Mouse (Mus musculus) olfactory bulb, adult 2 months (tissue): Measurements from ENCODE around the gene Znhit1. TPM values are rescaled to one million over a fixed set of nuclear protein-coding genes. Genes with fewer than 3 reads are reported as not detected.

Experiments
- H3K27ac ChIP-seq: fragments of 200-500 bp; 2 replicates; pipeline ENCODE4 v1.5.1; 2012; ENCODE audit warnings: low read depth, low read length; ENCODE audit not compliant: insufficient read depth
- H3K4me1 ChIP-seq: fragments of 200-500 bp; 2 replicates; pipeline ENCODE4 v1.6.1; 2012; ENCODE audit warnings: low read length; ENCODE audit not compliant: control insufficient read depth, insufficient read depth
- H3K4me3 ChIP-seq: fragments of 200-500 bp; 2 replicates; pipeline ENCODE4 v1.5.1; 2012; ENCODE audit warnings: mild to moderate bottlenecking, low read depth, low read length, moderate library complexity; ENCODE audit not compliant: insufficient read depth
- CTCF ChIP-seq: fragments of 200-500 bp; IDR thresholded peaks from 2 replicates; pipeline ENCODE4 v1.5.1; 2012; ENCODE audit warnings: low read depth, mild to moderate bottlenecking, low read length, moderate library complexity; ENCODE audit not compliant: insufficient read depth
- POLR2A ChIP-seq: fragments of 200-500 bp; IDR thresholded peaks from 2 replicates; pipeline ENCODE4 v1.6.1; 2012; ENCODE audit warnings: mild to moderate bottlenecking, low read depth, low read length, moderate library complexity; ENCODE audit not compliant: insufficient read depth
- WGBS: fragments of 180-500 bp; shearing (Covaris S2); methylation state at CpG from one replicate; pipeline ENCODE4 v1.1.7; 2018; 5-methylcytosine and 5-hydroxymethylcytosine counted together
- polyA plus RNA-seq: library from polyadenylated mRNA; stranded (reverse); fragments of >200 nt; gene quantifications from 2 replicates; pipeline ENCODE4 v1.2.4, GENCODE M21; 2012; ENCODE audit warnings: low replicate concordance; ENCODE audit not compliant: missing spikeins, insufficient read depth, insufficient read length

The Znhit1 gene
- polyA plus RNA-seq, 1 experiment: not detected

DNA sequence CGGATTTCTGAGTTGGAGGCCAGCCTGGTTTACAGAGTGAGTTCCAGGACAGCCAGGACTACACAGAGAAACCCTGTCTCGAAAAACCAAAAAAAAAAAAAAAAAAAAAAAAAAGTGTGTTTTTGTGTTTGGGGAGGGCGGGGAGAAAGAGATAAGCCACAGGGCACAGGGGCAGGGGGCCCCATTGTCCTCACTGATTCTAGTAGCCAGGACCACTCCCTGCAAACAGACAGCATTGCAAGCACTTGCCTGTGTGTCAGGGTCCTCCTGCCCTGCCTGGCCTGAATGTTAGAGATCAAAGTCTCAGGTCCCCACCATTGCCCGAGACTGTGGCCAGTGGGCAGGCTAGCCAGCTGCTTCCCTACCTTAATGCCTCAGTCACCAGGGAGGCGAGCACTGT is 11.6 kb upstream of the Znhit1 start:
- H3K4me1 ChIP-seq: peaks cover 15% of the 10 kb centered on the region
- H3K4me3 ChIP-seq: no peak overlapping the region
- no peak overlapping the region for H3K27ac ChIP-seq
- WGBS: 79% methylated on average over 5 of the region's 5 CpGs
- TF ChIP-seq POLR2A (no peak), CTCF (no peak)

- Histone ChIP-seq H3K4me3 (no peak overlapping the region), H3K4me1 (peaks cover 12% of the 10 kb centered on the region), H3K27ac (no peak overlapping the region)
- TF ChIP-seq CTCF (no peak), POLR2A (no peak)
- WGBS: 94% methylated on average over 6 of the region's 6 CpGs
Measured at GRCm38 (mm10) chr5:136989801-136990200, 2.0 kb upstream of the Znhit1 start.

DNA sequence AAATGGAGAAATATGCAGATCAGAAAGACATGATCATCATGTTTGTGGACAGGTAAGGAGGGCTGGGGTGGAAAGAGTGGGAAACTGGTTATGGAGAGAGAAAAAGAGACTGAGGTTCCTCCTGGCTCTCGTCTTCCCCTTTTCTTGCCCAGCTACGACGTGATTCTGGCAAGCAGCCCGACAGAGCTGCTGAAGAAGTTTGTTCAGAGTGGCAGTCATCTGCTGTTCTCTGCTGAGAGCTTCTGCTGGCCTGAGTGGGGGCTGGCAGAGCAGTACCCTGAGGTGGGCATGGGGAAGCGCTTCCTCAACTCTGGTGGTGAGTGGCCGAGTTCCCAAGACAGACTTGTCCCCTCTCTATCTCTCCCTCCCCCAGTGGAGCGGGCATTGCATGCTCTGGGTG is 599 bp upstream of the Znhit1 start:
- Histone ChIP-seq H3K4me3 (peak overlapping the region; percentile 84; the same call in 1 of the 2 replicates), H3K27ac (no peak overlapping the region), H3K4me1 (peaks cover 12% of the 10 kb centered on the region)
- 49% methylated on average over 7 of the region's 7 CpGs for WGBS
- no peak for TF ChIP-seq POLR2A
- TF ChIP-seq CTCF: no peak

DNA sequence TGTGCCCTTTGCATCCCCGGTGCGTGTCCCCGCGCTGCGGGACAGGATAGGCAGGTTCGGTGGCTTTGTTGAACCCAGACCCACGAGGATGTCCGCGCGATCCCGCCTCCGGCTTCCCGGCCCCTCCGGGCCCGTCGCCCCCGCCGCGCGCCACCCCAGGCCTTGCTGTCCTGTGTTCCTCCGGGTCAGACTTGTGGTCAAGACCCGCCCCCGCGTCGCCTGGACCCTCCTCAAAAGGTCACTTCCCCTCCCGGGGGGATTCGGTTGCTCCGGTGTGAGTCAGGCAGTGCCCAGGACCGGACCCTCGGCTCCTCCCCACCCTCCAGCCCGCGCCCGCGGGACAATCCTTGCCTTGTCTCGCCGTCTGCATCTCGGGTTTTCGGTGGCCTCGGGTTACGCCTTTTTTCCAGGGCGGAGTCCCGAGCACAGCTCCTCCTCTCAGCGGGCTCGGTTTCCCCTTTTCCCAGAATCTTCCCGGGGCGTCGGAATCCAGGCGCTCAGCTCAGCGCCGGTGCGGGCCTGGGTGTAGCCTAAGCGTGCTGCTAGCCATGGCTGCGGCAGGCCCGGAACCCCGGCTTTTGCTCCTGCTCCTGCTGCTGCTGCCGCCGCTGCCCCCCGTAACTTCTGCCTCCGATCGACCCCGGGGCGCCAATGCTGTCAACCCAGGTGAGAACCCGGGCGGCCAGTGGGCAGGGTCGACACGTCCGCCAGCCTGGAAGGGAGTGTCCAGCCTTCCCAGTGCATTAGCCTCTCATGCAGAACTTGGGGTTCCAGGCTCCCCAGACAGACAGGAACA is 485 bp downstream of the Znhit1 start:
- Histone ChIP-seq H3K4me3 (peak overlapping the region; percentile 84), H3K4me1 (peaks cover 12% of the 10 kb centered on the region), H3K27ac (peak overlapping the region; percentile 43)
- TF ChIP-seq CTCF: no peak
- TF ChIP-seq POLR2A: peak; percentile 24; the same call in 1 of the 2 replicates
- WGBS: under 1% methylated on average over 67 of the region's 67 CpGs

GRCm38 (mm10) chr5:136986695-136987137 is 1.1 kb downstream of the Znhit1 start, which contains the start of gene Plod3:
TSS of gene Plod3 (plus strand) at chr5:136987019.
- peaks cover 12% of the 10 kb centered on the region for H3K4me1 ChIP-seq
- WGBS: under 1% methylated on average over 26 of the region's 26 CpGs
- H3K27ac ChIP-seq: peak within 1 kb of the TSS; percentile 43
- H3K4me3 ChIP-seq: peak within 1 kb of the TSS; percentile 84
- peak; percentile 39; the same call in 1 of the 2 replicates for TF ChIP-seq POLR2A
- no peak for TF ChIP-seq CTCF

DNA sequence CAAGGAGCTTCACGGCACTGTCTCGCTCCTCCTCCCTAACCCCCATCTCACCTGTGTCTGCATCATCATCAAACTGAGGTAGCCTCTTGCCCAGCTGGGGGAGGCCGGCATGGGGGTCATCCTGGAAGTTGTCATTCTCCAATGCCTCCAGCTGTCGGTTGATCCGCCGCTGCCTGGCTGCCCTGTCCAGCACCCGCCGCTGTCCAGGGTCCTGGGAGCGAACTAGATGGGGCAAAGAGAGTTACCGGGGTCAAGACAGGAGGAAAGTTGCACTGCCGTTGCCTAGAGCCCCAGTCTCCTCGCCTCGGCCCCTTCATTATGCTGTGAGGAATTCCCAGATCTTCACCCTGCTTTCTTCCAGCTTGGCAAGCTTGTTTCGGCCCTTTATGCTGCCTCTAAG is 3.0 kb downstream of the Znhit1 start:
- H3K4me1 ChIP-seq: peaks cover 12% of the 10 kb centered on the region
- H3K27ac ChIP-seq: no peak overlapping the region
- no peak for TF ChIP-seq POLR2A
- no peak for TF ChIP-seq CTCF
- WGBS: 59% methylated on average over 14 of the region's 14 CpGs
- no peak overlapping the region for H3K4me3 ChIP-seq

DNA sequence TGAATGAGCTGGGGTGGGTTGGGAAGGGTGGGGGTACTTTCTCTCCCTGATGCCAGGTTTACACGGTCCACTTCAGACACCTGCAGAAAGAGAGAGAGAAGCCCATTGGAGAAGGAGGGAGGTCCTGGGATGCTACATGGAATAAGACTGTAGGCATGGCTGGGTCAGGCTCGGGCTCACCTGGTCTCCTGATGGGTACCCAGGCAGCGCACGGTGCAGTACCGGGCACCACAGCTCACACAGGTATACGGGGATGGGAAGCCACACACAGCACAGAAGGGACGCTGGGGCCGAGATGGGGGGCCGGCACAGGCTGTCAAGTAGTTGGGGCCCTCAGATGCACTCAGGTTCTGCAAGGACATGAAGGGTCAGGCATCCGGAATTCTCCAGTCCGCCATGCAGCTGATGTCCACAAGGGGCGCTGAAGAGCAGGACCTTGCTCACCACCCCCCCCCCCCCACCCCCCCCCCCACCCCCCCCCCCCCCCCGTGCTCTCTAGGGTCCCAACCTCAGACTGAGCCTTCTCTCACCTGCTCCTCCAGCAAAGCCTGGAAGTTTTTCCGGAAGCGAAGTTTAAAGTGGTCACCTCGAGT is 5.4 kb downstream of the Znhit1 start:
- TF ChIP-seq CTCF (peak; percentile 17; the same call in 1 of the 2 replicates), POLR2A (no peak)
- Histone ChIP-seq H3K4me1 (peaks cover 3% of the 10 kb centered on the region; the same call in 1 of the 2 replicates), H3K27ac (no peak overlapping the region), H3K4me3 (no peak overlapping the region)
- 50% methylated on average over 15 of the region's 16 CpGs for WGBS

DNA sequence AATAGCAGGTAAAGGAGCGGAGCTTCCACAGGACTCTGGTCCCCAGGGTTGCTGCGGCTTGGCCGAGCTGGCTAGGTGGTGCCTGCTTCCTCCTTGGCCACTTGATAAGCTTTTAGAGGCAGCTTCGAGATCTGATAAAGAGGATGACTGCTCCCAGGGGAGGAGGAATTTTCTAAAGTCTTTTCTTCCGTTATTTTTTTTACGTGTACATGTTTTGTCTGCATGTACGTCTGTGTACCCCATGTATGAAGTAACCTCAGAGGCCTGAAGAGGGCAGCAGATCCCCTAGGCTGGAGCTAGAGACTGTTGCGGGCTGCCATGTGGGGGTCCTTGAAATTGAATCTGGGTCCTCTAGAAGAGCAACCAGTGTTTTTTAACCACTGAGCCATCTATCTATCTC is 6.8 kb downstream of the Znhit1 start:
- no peak overlapping the region for H3K27ac ChIP-seq
- TF ChIP-seq CTCF (no peak), POLR2A (no peak)
- H3K4me3 ChIP-seq: no peak overlapping the region
- no peaks in the 10 kb centered on the region for H3K4me1 ChIP-seq
- 89% methylated on average over 8 of the region's 8 CpGs for WGBS

- TF ChIP-seq POLR2A (no peak), CTCF (no peak)
- Histone ChIP-seq H3K4me3 (no peak overlapping the region), H3K27ac (no peak overlapping the region), H3K4me1 (no peaks in the 10 kb centered on the region)
- WGBS: 71% methylated on average over 2 of the region's 2 CpGs
Measured at GRCm38 (mm10) chr5:136979762-136980161, 8.1 kb downstream of the Znhit1 start.
